Mouse (Mus musculus) small intestine, adult 2 months (tissue): ENCODE results near the gene Hsd17b7. TPM values are rescaled to one million over a fixed set of nuclear protein-coding genes. Genes with fewer than 3 reads are reported as not detected.

ENCODE experiments used
- H3K27ac ChIP-seq: fragments of 200-500 bp; 2 replicates; pipeline ENCODE4 v1.5.1; 2012; ENCODE audit warnings: low read depth, low read length, control low read depth, inconsistent platforms; ENCODE audit not compliant: insufficient read depth
- H3K27me3 ChIP-seq: fragments of 200-500 bp; 2 replicates; pipeline ENCODE4 v1.6.1; 2012; ENCODE audit warnings: mild to moderate bottlenecking, moderate library complexity, low read length, inconsistent platforms; ENCODE audit not compliant: control insufficient read depth, insufficient read depth
- H3K36me3 ChIP-seq: fragments of 200-500 bp; 2 replicates; pipeline ENCODE4 v1.6.1; 2012; ENCODE audit warnings: mild to moderate bottlenecking, low read length, control low read depth, inconsistent platforms; ENCODE audit not compliant: control insufficient read depth, insufficient read depth
- H3K4me1 ChIP-seq: fragments of 200-500 bp; 2 replicates; pipeline ENCODE4 v1.6.1; 2012; ENCODE audit warnings: low read length, inconsistent platforms, mixed read lengths; ENCODE audit not compliant: control insufficient read depth, insufficient read depth, insufficient read length
- H3K4me3 ChIP-seq: fragments of 200-500 bp; 2 replicates; pipeline ENCODE4 v1.5.1; 2012; ENCODE audit warnings: low read depth, mild to moderate bottlenecking, control low read depth, inconsistent platforms, low read length, moderate library complexity
- CTCF ChIP-seq: fragments of 200-500 bp; IDR thresholded peaks from 2 replicates; pipeline ENCODE4 v1.5.1; 2012; ENCODE audit warnings: low read depth, mild to moderate bottlenecking, control low read depth, inconsistent platforms, low read length, moderate library complexity, mixed read lengths; ENCODE audit not compliant: insufficient replicate concordance, insufficient read length; ENCODE audit errors: extremely low read depth
- POLR2A ChIP-seq: fragments of 200-500 bp; IDR thresholded peaks from 2 replicates; pipeline ENCODE4 v1.6.1; 2012; ENCODE audit warnings: low read depth, mild to moderate bottlenecking, control low read depth, inconsistent platforms, low read length, moderate library complexity
- WGBS: fragments of 180-500 bp; shearing (Covaris S2); methylation state at CpG from one replicate; pipeline ENCODE4 v1.1.7; 2018; 5-methylcytosine and 5-hydroxymethylcytosine counted together
- polyA plus RNA-seq: library from polyadenylated mRNA; depleted of rRNA; stranded (reverse); fragments of >200 nt; gene quantifications from 2 replicates; pipeline ENCODE4 v1.2.3, GENCODE M21; 2012; rRNA removed

Gene Hsd17b7
- 2.5 and 3.6 TPM in 2 replicates for polyA plus RNA-seq

- H3K4me1 ChIP-seq = peaks cover 3% of the 10 kb centered on the region; the same call in 1 of the 2 replicates
- under 1% methylated on average over 48 of the region's 48 CpGs for WGBS
- peaks cover 14% of the 10 kb centered on the region for H3K36me3 ChIP-seq
- H3K27me3 ChIP-seq = no peaks in the 10 kb centered on the region
- peak within 1 kb of the TSS; percentile 87 for H3K4me3 ChIP-seq
- H3K27ac ChIP-seq = peak within 1 kb of the TSS; percentile 56
- TF ChIP-seq CTCF (no peak), POLR2A (peak; percentile 80)
Measured at GRCm38 (mm10) chr1:169968792-169969515, at the start of gene Hsd17b7. Gene Hsd17b7 (minus strand): TSS chr1:169969241.

- 88% methylated on average over 3 of the region's 3 CpGs for WGBS
Measured at GRCm38 (mm10) chr1:170014784-170015183, 45.7 kb upstream of the Hsd17b7 start.

GRCm38 (mm10) chr1:170010716-170011505 lies 41.9 kb upstream of the Hsd17b7 start:
- Histone ChIP-seq H3K27me3 (no peaks in the 10 kb centered on the region), H3K4me1 (no peaks in the 10 kb centered on the region), H3K36me3 (no peaks in the 10 kb centered on the region), H3K4me3 (no peak overlapping the region), H3K27ac (no peak overlapping the region)
- TF ChIP-seq CTCF (no peak), POLR2A (no peak)
- WGBS = 83% methylated on average over 15 of the region's 15 CpGs

More at GRCm38 (mm10) chr1:170014784-170015183, 45.7 kb upstream of the Hsd17b7 start:
- no peak overlapping the region for H3K27ac ChIP-seq
- no peaks in the 10 kb centered on the region for H3K36me3 ChIP-seq
- H3K27me3 ChIP-seq = no peaks in the 10 kb centered on the region
- TF ChIP-seq POLR2A (no peak), CTCF (no peak)
- H3K4me3 ChIP-seq = no peak overlapping the region
- H3K4me1 ChIP-seq = no peaks in the 10 kb centered on the region

- no peaks in the 10 kb centered on the region for H3K36me3 ChIP-seq
- H3K27ac ChIP-seq = no peak overlapping the region
- no peak overlapping the region for H3K4me3 ChIP-seq
- no peaks in the 10 kb centered on the region for H3K27me3 ChIP-seq
- WGBS = 86% methylated on average over 1 of the region's 1 CpGs
- no peaks in the 10 kb centered on the region for H3K4me1 ChIP-seq
- TF ChIP-seq POLR2A = no peak
Measured at GRCm38 (mm10) chr1:170009296-170009695, 40.3 kb upstream of the Hsd17b7 start.

GRCm38 (mm10) chr1:170008432-170009220 lies 39.6 kb upstream of the Hsd17b7 start:
- WGBS = 71% methylated on average over 13 of the region's 13 CpGs
- no peak overlapping the region for H3K27ac ChIP-seq
- no peaks in the 10 kb centered on the region for H3K4me1 ChIP-seq
- no peaks in the 10 kb centered on the region for H3K27me3 ChIP-seq
- no peak overlapping the region for H3K4me3 ChIP-seq
- TF ChIP-seq CTCF = no peak
- H3K36me3 ChIP-seq = no peaks in the 10 kb centered on the region

- WGBS = 46% methylated on average over 5 of the region's 5 CpGs
- Histone ChIP-seq H3K27ac (peak overlapping the region; percentile 49; the same call in 1 of the 2 replicates), H3K4me1 (no peaks in the 10 kb centered on the region), H3K4me3 (no peak overlapping the region), H3K27me3 (no peaks in the 10 kb centered on the region), H3K36me3 (no peaks in the 10 kb centered on the region)
- TF ChIP-seq CTCF (no peak), POLR2A (no peak)
Measured at GRCm38 (mm10) chr1:170006516-170006915, 37.5 kb upstream of the Hsd17b7 start.
